Comparison of ENCODE assay signal across 8 mouse cellular contexts in the genomic region with DNA sequence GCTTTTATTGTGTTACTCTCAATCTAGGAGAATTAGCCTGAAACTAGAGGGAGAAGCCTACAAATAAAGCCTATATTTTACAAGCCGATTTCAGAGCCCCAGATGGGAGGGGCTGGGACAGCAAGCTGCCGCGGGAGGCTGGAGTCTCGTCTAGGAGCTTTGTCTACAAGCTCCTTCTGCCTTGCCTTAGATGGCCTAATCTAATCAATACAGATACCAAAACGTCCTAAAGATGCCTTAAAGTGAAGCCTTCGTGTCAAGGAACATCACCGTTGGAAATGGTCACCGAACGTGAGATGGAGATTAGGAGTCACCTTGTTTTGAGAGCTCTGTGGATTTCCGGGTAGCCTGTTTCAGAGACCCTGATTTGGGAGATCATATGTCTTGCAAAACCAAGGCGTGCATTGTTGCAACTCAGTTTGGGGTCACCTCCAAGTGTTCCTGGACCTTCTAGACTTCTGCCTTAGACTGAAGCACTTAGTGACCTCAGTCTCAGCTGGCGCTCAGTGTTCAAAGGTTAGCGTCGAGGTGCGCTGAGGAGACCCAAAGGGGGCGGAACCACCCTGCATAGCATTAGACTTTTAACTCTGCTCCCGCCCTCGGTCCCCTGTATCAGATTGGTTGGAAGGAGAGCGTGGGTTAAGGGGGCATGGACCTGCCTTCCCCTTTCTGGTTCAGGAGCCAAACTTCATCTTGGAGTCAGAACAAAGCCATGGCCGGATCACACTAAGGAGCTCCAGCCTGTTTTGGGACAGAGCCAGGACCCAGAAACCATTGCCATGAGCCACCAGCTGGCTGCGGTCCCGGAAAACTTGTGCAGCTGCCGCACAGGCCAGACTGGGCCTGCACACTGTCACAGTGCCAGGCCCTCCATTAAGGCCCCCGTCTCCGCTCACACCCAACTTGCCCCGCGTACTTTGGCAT.
A peak's percentile ranks its signal among the peaks of the same experiment; 100 is the strongest.
DNase-seq lines count a peak whose midpoint lies in the region; ATAC-seq lines count a peak whose summit lies in the region.

No protein-coding gene starts in this region.

- H3K9me3 ChIP-seq in hindbrain, embryonic 10.5 days = no peaks in the 10 kb centered on the region
- H3K9me3 ChIP-seq in lung, embryonic 16.5 days (ENCODE audit: control insufficient read depth, low read length) = no peaks in the 10 kb centered on the region

- peak; percentile 90 for ATAC-seq in lung, embryonic 16.5 days (ENCODE audit: low read depth)
- ATAC-seq in erythroblast, adult 5-6 weeks (replicated peaks; ENCODE audit: low FRiP score, poor library complexity, severe bottlenecking) = no peak

- peak overlapping the region; percentile 44 for H3K4me3 ChIP-seq in hindbrain, embryonic 10.5 days
- peak overlapping the region; percentile 30 for H3K4me3 ChIP-seq in lung, embryonic 16.5 days (ENCODE audit: low read length)

- WGBS in hindbrain, embryonic 10.5 days = 13% methylated on average over 27 of the region's 27 CpGs
- WGBS in lung, embryonic 16.5 days = 4% methylated on average over 27 of the region's 27 CpGs

- DNase-seq in NIH3T3 (ENCODE audit: low read depth) = peak; percentile 98
- DNase-seq in cerebellum, adult 9-11 months = peak; percentile 90
- DNase-seq in frontal cortex, postnatal 10 days (ENCODE audit: low spot score in 2 of 2) = peak; percentile 90 to 91
- peak; percentile 72 for DNase-seq in hindbrain, embryonic 10.5 days (ENCODE audit: low spot score)
- DNase-seq in layer of hippocampus, postnatal 10 days (ENCODE audit: low spot score in 2 of 2) = peak; percentile 96 to 97
- peak; percentile 98 for DNase-seq in ovary, postnatal 14 days (ENCODE audit: low spot score)

- peak overlapping the region; percentile 92 for H3K27ac ChIP-seq in hindbrain, embryonic 10.5 days
- H3K27ac ChIP-seq in lung, embryonic 16.5 days (ENCODE audit: low read length) = peak overlapping the region; percentile 89

- peak overlapping the region; percentile 53 for H3K4me2 ChIP-seq in lung, embryonic 16.5 days (ENCODE audit: low read depth, low read length)

- H3K4me1 ChIP-seq in hindbrain, embryonic 10.5 days (replicated peaks) = peaks cover 40% of the 10 kb centered on the region
- peaks cover 24% of the 10 kb centered on the region for H3K4me1 ChIP-seq in lung, embryonic 16.5 days (replicated peaks; ENCODE audit: control insufficient read depth, insufficient read depth, low read length)

- no peaks in the 10 kb centered on the region for H3K36me3 ChIP-seq in hindbrain, embryonic 10.5 days
- H3K36me3 ChIP-seq in lung, embryonic 16.5 days (ENCODE audit: control insufficient read depth, insufficient read depth, low read length) = no peaks in the 10 kb centered on the region

- peak overlapping the region; percentile 36; the same call in 1 of the 2 replicates for H3K9ac ChIP-seq in lung, embryonic 16.5 days (ENCODE audit: low read length)

- H3K27me3 ChIP-seq in hindbrain, embryonic 10.5 days (ENCODE audit: insufficient read depth, poor library complexity, severe bottlenecking) = peaks cover 15% of the 10 kb centered on the region
- H3K27me3 ChIP-seq in lung, embryonic 16.5 days (ENCODE audit: control insufficient read depth, insufficient read depth, low read depth, low read length) = no peaks in the 10 kb centered on the region
